Mouse (Mus musculus) stomach, embryonic 15.5 days (tissue): Measurements from ENCODE around the gene Gm3854. TPM values are rescaled to one million over a fixed set of nuclear protein-coding genes. Genes with fewer than 3 reads are reported as not detected.
"Not testable (repeated sequence)": the region's sequence is repeated elsewhere in the genome, so short reads cannot be mapped to it uniquely, and the experiment has no call there.

ENCODE experiments used
- ATAC-seq: fragments of 200-750 bp; cut with Nextera tagmentation; 2 replicates; pipeline ENCODE4 v1.8.0; 2017; ENCODE audit warnings: low read depth, moderate number of reproducible peaks, moderate TSS enrichment; ENCODE audit not compliant: insufficient read depth, low FRiP score
- H3K27ac ChIP-seq: fragments of 300-500 bp; sonication (generic); 2 replicates; pipeline ENCODE4 v1.5.1; 2015; ENCODE audit warnings: mild to moderate bottlenecking, inconsistent platforms
- H3K27me3 ChIP-seq: fragments of 300-500 bp; sonication (generic); replicated peaks from 2 replicates; pipeline ENCODE4 v1.6.1; 2015; ENCODE audit warnings: inconsistent platforms
- H3K36me3 ChIP-seq: fragments of 300-500 bp; sonication (generic); 2 replicates; pipeline ENCODE4 v1.6.1; 2015; ENCODE audit warnings: inconsistent platforms
- H3K4me1 ChIP-seq: fragments of 300-500 bp; sonication (generic); 2 replicates; pipeline ENCODE4 v1.6.1; 2015; ENCODE audit warnings: inconsistent platforms
- H3K4me2 ChIP-seq: fragments of 300-500 bp; sonication (generic); 2 replicates; pipeline ENCODE4 v1.6.1; 2015; ENCODE audit warnings: mild to moderate bottlenecking, inconsistent platforms
- H3K4me3 ChIP-seq: fragments of 300-500 bp; sonication (generic); replicated peaks from 2 replicates; pipeline ENCODE4 v1.5.1; 2015; ENCODE audit warnings: inconsistent platforms
- H3K9ac ChIP-seq: fragments of 300-500 bp; sonication (generic); 2 replicates; pipeline ENCODE4 v1.6.1; 2015; ENCODE audit warnings: inconsistent platforms
- H3K9me3 ChIP-seq: fragments of 300-500 bp; sonication (generic); 2 replicates; pipeline ENCODE4 v1.6.1; 2016; ENCODE audit warnings: inconsistent platforms
- WGBS: fragments of 180-500 bp; shearing (Covaris S2); methylation state at CpG from one replicate; pipeline ENCODE4 v1.1.7; 2015; 5-methylcytosine and 5-hydroxymethylcytosine counted together
- polyA plus RNA-seq: library from polyadenylated mRNA; unstranded; fragments of >200 nt; fragmentation: Nextera tagmentation; extraction: Ambion mirVana; gene quantifications from 2 replicates; pipeline ENCODE4 v1.2.1, GENCODE M21; 2015

The Gm3854 gene
- 1.6 and 2.7 TPM in 2 replicates for polyA plus RNA-seq

DNA sequence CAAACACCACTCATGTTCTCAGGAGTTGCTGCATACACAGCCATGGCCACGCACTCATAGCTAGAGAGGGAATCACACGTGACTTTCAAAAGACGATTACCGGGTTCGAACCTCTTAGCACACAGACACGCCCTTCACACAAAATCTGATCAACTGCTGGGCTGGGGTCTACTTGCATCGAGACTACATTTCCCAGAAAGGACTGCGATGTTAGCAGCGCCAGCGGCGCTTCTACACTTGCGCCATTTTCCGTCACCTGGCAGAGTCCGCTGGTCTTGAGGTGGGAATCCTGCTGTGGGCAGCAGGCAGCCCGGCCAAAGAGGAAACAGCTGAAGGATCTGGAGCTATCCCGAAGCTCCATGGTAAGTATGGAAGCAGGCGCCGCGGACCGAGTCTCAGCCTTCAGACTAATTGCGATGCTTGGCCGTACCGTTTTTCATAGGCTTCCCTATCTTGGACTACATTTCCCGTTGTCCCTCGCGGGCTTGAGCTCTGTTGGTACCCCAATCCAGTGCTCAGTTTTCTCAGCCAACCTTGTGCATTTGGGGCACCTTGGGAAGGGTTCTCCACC, at the start of gene Gm3854:
TSS of gene Gm3854 (plus strand) at position 259 of the 571 bp plus-strand sequence.
- Histone ChIP-seq H3K36me3 (no peaks in the 10 kb centered on the region), H3K9ac (no peak within 1 kb of the TSS; the same call in 1 of the 2 replicates), H3K27ac (no peak within 1 kb of the TSS), H3K9me3 (no peaks in the 10 kb centered on the region), H3K4me1 (no peaks in the 10 kb centered on the region), H3K27me3 (no peaks in the 10 kb centered on the region), H3K4me2 (peak within 1 kb of the TSS; percentile 54), H3K4me3 (peak within 1 kb of the TSS; percentile 66)
- peak; percentile 91 for ATAC-seq
- under 1% methylated on average over 26 of the region's 26 CpGs for WGBS

DNA sequence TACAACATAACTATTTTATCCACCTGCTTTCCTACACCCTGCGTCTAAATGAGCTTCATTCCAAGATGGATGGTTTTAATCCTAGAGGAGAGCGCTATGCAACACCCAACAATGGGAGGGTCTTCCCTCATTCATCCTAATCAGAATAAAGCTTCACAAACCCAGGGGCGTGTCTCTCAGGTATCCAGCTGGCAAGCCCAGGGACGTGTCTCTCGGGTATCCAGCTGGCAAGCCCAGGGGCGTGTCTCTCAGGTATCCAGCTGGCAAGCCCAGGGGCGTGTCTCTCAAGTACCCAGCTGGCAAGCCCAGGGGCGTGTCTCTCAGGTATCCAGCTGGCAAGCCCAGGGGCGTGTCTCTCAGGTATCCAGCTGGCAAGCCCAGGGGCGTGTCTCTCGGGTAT, 42.8 kb upstream of the Gm3854 start:
- not testable (repeated sequence) for H3K27me3 ChIP-seq, H3K9me3 ChIP-seq, H3K4me3 ChIP-seq, H3K9ac ChIP-seq, ATAC-seq, H3K4me1 ChIP-seq, H3K27ac ChIP-seq, H3K4me2 ChIP-seq
- peaks cover 14% of the 10 kb centered on the region for H3K36me3 ChIP-seq
- 71% methylated on average over 11 of the region's 11 CpGs for WGBS

DNA sequence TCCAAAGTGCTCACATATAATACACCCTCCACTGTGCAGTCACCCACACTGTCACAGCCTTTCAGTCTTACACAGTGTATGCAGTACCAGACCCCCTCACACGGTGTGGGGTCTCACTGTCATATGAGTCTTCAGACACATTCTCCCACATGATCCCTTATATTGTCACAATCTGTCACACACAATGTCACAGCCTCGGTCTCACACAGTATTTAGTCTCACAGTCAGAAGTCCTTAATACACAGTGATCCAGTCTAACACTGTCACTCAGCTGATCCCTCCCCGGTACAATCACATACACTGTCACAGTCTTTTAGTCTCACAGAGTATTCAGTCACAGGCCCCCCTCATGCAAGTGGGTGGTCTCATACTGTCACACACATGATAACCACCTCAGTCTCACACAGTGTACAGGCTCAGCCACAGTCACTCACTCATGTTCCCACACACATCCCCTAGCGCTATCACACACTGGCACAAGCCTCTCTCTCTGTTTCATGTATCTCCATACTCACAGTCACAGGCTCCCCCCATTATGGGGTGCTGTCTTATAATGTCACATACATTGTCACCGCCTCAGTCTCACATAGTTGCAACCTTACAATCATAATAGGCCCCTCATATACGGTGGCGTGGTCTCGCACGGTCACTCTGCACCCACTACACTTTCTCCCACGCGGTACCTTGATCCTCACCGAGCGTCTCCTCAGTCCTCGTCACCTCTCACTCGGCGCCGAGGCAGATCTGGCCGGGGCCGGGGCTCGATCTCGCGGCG, 12.9 kb upstream of the Gm3854 start:
- 17% methylated on average over 23 of the region's 23 CpGs for WGBS
- peak overlapping the region; percentile 27 for H3K9ac ChIP-seq
- no peaks in the 10 kb centered on the region; the same call in 1 of the 2 replicates for H3K4me1 ChIP-seq
- H3K4me3 ChIP-seq: peak overlapping the region; percentile 54
- no peaks in the 10 kb centered on the region for H3K27me3 ChIP-seq
- H3K9me3 ChIP-seq: no peaks in the 10 kb centered on the region
- H3K27ac ChIP-seq: peak overlapping the region; percentile 84
- peak; percentile 74 for ATAC-seq
- peak overlapping the region; percentile 60 for H3K4me2 ChIP-seq
- no peaks in the 10 kb centered on the region for H3K36me3 ChIP-seq

DNA sequence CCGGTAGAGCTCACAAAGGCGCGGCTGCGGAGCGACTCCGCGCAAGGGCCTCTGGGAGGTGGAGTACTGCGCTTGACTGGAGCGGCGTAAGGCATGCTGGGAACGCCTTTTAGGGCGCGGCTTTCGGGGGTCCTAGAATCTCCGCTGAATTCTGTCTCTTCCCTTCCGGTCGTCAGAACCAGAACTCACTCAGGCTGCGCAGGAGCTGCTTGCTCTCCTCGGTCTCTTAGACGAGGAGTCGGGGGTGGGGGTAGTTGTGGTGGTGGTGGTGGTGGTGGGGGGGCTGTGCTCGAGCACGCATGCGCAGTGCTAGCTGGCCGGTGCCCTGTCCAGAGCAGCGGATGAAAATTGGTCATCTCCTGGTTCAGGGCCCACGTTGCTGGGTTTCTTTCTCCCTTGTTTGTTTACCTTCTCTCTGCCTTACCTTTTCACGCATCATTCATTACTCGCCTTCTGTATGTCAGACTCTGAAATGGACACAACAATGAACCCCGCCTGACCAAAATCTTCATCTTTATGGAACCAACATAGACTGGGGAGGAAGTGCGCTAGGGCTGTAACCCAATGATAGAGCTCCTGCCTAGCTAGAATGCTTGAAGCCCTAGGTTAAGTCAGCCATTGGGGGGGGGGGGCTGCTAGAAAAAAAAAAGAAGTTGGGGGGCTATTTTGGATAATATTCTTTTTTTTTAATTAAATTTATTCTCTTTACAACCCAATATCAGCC, 12.2 kb upstream of the Gm3854 start, which contains the start of gene Zfp583:
TSS of gene Zfp583 (minus strand) at position 53 of the 724 bp plus-strand sequence.
- peak within 1 kb of the TSS; percentile 27 for H3K9ac ChIP-seq
- peak within 1 kb of the TSS; percentile 84 for H3K27ac ChIP-seq
- peak; percentile 93 for ATAC-seq
- H3K4me3 ChIP-seq: peak within 1 kb of the TSS; percentile 54
- H3K36me3 ChIP-seq: no peaks in the 10 kb centered on the region
- peak within 1 kb of the TSS; percentile 60 for H3K4me2 ChIP-seq
- WGBS: 5% methylated on average over 31 of the region's 31 CpGs
- H3K9me3 ChIP-seq: no peaks in the 10 kb centered on the region
- no peaks in the 10 kb centered on the region; the same call in 1 of the 2 replicates for H3K4me1 ChIP-seq
- H3K27me3 ChIP-seq: no peaks in the 10 kb centered on the region

DNA sequence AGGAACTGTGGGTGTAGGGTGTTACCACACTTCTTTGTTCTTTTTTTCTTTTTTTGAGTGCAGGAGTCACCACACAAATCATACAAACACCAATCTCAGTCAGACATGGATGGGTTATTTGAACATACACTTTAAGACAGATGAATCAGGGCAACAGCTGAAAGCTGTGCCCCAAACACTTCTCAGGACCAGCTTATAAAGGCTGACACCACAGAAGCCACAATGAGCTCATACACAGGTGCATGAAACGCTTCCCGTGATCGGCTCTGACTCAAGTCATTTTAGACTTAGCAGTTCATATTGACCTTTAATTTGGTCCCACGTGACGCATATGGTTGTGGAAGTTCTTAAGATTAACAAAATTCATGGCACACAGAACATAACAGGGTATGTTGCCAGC, 3.7 kb upstream of the Gm3854 start:
- no peak overlapping the region for H3K4me3 ChIP-seq
- H3K4me2 ChIP-seq: no peak overlapping the region
- no peak overlapping the region for H3K27ac ChIP-seq
- H3K4me1 ChIP-seq: no peaks in the 10 kb centered on the region
- ATAC-seq: no peak
- no peaks in the 10 kb centered on the region for H3K36me3 ChIP-seq
- no peaks in the 10 kb centered on the region for H3K9me3 ChIP-seq
- no peak overlapping the region for H3K9ac ChIP-seq
- no peaks in the 10 kb centered on the region for H3K27me3 ChIP-seq
- WGBS: 79% methylated on average over 5 of the region's 5 CpGs

DNA sequence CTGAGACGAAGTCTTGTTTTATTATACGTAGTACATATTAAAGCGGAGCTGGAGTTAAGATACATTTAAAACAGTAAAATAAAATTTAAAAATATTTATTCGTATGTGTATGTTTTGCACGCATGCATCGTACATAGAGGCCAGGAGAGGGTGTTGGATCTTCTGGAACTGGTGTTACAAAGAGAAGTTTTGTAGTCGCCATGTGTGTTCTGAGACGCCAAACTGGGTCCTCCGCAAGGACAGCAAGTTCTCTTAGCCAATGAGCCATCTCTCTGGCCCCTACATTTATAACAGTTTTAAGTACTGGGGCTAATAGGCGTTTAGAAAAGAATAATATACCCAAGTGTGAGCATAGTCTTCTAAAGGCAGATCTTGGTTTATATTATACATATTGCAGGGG, 565 bp downstream of the Gm3854 start:
- no peaks in the 10 kb centered on the region for H3K4me1 ChIP-seq

DNA sequence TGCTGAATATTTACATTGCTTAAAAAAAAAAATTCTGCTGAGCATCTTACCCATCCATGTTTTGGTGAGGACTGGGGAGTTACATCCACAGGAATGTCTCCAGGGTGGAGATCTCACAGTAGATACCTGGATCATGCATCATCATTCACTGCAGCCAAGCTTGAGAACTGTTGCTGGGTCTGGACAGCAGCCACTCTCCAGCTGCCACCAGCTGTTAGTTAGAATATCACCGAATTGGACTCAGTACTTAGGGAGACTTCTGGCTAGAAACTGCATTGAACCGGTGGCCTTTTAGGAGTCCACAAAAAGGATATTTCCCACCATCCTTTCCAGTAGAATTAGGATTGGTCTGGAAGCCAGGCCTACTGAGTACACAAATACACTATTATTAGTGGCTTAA, 14.6 kb downstream of the Gm3854 start:
- Histone ChIP-seq H3K4me3 (no peak overlapping the region), H3K9me3 (no peaks in the 10 kb centered on the region), H3K9ac (no peak overlapping the region), H3K4me1 (no peaks in the 10 kb centered on the region), H3K36me3 (no peaks in the 10 kb centered on the region), H3K27ac (no peak overlapping the region), H3K4me2 (no peak overlapping the region), H3K27me3 (no peaks in the 10 kb centered on the region)
- ATAC-seq: no peak
- 51% methylated on average over 2 of the region's 2 CpGs for WGBS

More for the DNA sequence above, 565 bp downstream of the Gm3854 start:
- Histone ChIP-seq H3K27me3 (no peaks in the 10 kb centered on the region), H3K27ac (no peak overlapping the region), H3K9ac (no peak overlapping the region), H3K36me3 (no peaks in the 10 kb centered on the region), H3K9me3 (no peaks in the 10 kb centered on the region), H3K4me3 (peak overlapping the region; percentile 66), H3K4me2 (peak overlapping the region; percentile 54)
- no peak for ATAC-seq
- 33% methylated on average over 10 of the region's 10 CpGs for WGBS

DNA sequence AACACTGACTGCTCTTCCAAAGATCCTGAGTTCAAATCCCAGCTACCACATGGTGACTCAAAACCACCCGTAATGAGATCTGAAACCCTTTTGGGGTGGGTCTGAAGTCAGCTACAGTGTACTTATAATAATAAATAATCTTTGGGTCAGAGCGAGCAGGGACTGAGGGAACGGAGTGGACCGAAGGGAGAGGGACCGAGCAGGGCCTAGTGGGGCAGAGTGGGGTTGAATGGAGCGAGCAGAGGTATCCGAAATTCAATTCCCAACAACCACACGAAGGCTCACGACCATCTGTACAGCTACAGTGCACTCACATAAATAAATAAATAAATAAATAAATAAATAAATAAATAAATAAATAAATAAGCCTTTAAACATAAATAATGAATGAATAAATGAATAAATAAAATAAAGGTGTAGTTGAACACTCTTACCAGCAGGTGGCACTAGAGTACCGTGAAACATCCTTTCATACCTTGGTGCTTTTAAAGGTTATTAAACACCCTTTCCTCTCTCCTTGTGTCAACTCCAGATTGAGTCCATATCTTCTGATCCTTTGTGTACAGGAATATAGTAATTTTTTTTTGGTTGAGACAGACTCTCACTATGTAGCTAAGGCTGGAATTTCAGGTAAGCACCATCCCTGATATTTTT, 15.5 kb downstream of the Gm3854 start:
- Histone ChIP-seq H3K27me3 (no peaks in the 10 kb centered on the region), H3K27ac (no peak overlapping the region), H3K4me2 (no peak overlapping the region), H3K9ac (no peak overlapping the region), H3K4me1 (0 out of 2 replicates have a peak, but pooled peaks cover 5% of the 10 kb centered on the region), H3K36me3 (no peaks in the 10 kb centered on the region), H3K9me3 (no peaks in the 10 kb centered on the region), H3K4me3 (no peak overlapping the region)
- WGBS: 51% methylated on average over 10 of the region's 10 CpGs
- ATAC-seq: no peak

DNA sequence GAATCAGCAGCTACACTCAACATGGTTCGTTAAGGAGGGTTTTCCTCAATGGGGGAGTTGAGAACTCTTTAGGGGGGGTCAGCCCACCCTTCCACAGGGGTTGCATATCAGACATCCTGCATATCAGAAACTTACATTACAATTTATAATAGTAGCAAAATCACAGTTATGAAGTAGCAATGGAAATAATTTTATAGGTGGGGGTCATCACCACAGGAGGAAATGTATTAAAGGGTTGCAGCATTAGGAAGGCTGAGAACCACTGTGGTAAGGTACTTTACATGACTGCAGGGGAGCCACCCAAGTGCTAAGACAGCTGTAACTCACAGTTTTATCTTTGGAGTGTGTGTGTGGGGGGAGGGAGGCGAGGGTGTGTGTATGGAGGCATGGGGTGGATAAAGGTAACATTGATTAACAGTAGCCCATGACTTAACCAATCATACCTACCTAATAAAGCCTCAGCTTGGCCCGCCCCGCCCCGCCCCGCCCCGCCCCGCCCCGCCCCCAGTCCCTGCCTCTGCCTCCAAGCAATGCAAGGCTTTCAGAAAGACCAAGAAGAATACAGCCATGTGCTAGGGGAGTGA, 17.0 kb downstream of the Gm3854 start:
- no peak overlapping the region for H3K9ac ChIP-seq
- H3K36me3 ChIP-seq: no peaks in the 10 kb centered on the region
- no peaks in the 10 kb centered on the region for H3K9me3 ChIP-seq
- no peak overlapping the region for H3K4me2 ChIP-seq
- no peak overlapping the region for H3K4me3 ChIP-seq
- no peak overlapping the region for H3K27ac ChIP-seq
- 13% methylated on average over 9 of the region's 9 CpGs for WGBS
- 0 out of 2 replicates have a peak, but pooled peaks cover 6% of the 10 kb centered on the region for H3K4me1 ChIP-seq
- ATAC-seq: no peak
- H3K27me3 ChIP-seq: no peaks in the 10 kb centered on the region

DNA sequence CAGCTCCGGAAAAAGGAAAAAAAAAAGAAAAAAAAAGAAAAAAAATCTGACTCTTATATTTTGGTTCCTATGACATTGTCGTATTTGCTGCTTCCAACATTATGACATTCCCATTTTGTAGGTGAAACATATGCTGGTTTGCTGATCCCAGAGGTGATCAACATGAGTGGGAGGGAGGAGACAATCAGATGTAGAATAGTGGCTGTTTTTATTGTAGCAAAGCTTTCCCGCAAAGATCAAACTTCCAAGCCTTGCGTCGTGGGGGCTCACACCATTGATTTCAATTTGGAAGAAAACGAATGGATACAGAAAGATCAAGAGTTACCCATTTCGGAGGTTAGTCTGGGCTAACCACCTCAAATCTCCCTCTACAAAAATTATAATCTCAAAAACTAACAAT, 18.2 kb downstream of the Gm3854 start:
- Histone ChIP-seq H3K4me1 (0 out of 2 replicates have a peak, but pooled peaks cover 6% of the 10 kb centered on the region), H3K4me2 (peak overlapping the region; percentile 63), H3K4me3 (peak overlapping the region; percentile 55), H3K27ac (peak overlapping the region; percentile 81), H3K27me3 (no peaks in the 10 kb centered on the region), H3K9me3 (no peaks in the 10 kb centered on the region), H3K9ac (peak overlapping the region; percentile 33; the same call in 1 of the 2 replicates), H3K36me3 (no peaks in the 10 kb centered on the region)
- 20% methylated on average over 7 of the region's 7 CpGs for WGBS
- no peak for ATAC-seq
